Mouse (Mus musculus) cortical plate, adult 2 months (tissue): ENCODE data around the gene Plekho1. TPM values are rescaled to one million over a fixed set of nuclear protein-coding genes. Genes with fewer than 3 reads are reported as not detected.

Source experiments
- H3K27ac ChIP-seq: fragments of 200-500 bp; 2 replicates; pipeline ENCODE4 v1.5.1; 2012; ENCODE audit warnings: low read length, control low read depth, inconsistent platforms; ENCODE audit not compliant: insufficient read depth
- H3K4me1 ChIP-seq: fragments of 200-500 bp; 2 replicates; pipeline ENCODE4 v1.6.1; 2011; ENCODE audit warnings: low read length; ENCODE audit not compliant: control insufficient read depth, insufficient read depth
- H3K4me3 ChIP-seq: fragments of 200-500 bp; 2 replicates; pipeline ENCODE4 v1.5.1; 2011; ENCODE audit warnings: mild to moderate bottlenecking, low read length, control low read depth; ENCODE audit not compliant: insufficient read depth
- CTCF ChIP-seq: fragments of 200-500 bp; IDR thresholded peaks from 2 replicates; pipeline ENCODE4 v1.5.1; 2011; ENCODE audit warnings: mild to moderate bottlenecking, control low read depth, low read length; ENCODE audit not compliant: insufficient read depth; ENCODE audit errors: extremely low read depth
- POLR2A ChIP-seq: fragments of 200-500 bp; IDR thresholded peaks from 2 replicates; pipeline ENCODE4 v1.6.1; 2011; ENCODE audit warnings: mild to moderate bottlenecking, low read length, control low read depth; ENCODE audit not compliant: insufficient read depth; ENCODE audit errors: extremely low read depth
- polyA plus RNA-seq: library from polyadenylated mRNA; depleted of rRNA; stranded (reverse); fragments of >200 nt; gene quantifications from 2 replicates; pipeline ENCODE4 v1.2.3, GENCODE M21; 2012

Gene Plekho1
- polyA plus RNA-seq, 1 experiment, result 133 TPM

DNA sequence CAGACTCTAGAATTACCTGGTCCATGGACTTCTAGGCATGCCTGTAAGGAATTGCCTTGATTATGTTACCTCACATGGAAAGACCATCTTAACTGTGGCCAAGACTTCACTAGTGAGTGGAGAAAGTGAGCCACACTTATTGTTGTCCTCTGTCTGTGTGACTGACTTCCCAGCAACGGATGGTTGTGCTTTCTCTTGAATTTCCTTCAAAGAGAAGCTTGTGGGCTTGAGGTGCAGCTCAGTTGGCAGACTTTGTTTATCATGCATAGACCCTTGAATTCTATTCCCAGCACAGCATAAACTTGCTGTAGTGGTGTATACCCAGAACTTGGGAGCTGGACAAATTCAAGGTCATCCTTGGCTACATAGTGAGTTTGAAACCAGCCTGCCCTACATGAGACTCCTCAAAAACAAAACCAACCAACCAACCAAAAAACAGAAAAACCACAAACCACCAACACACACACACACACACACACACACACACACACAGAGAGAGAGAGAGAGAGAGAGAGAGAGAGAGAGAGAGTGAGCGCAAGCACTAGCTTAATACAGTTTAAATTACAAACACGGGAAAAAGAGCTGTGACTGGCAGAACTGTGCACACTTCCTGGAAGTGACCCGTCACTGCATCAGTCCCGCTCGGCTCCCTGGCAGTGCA is 36.3 kb upstream of the Plekho1 start:
- Histone ChIP-seq H3K4me3 (no peak overlapping the region), H3K27ac (no peak overlapping the region), H3K4me1 (no peaks in the 10 kb centered on the region)
- no peak for TF ChIP-seq POLR2A
- TF ChIP-seq CTCF, result no peak

DNA sequence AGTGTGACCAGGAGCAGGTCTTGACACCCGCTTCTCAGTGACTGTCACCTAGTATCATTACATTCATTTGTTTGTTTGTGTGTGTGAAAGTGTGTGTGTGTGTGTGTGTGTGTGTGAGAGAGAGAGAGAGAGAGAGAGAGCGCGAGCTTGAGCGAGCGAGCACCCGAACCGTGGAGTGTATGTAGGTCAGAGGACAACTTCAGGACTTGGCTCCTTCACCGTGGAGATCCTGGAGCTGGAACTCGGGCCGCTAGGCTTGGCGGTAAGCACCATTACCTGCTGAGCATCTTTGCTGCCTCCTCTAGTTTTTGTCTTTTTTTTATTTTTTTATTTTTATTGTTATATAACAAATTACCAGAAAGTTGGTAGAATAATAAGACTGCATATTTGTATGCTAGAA is 34.0 kb upstream of the Plekho1 start:
- Histone ChIP-seq H3K4me1 (no peaks in the 10 kb centered on the region), H3K4me3 (no peak overlapping the region)

DNA sequence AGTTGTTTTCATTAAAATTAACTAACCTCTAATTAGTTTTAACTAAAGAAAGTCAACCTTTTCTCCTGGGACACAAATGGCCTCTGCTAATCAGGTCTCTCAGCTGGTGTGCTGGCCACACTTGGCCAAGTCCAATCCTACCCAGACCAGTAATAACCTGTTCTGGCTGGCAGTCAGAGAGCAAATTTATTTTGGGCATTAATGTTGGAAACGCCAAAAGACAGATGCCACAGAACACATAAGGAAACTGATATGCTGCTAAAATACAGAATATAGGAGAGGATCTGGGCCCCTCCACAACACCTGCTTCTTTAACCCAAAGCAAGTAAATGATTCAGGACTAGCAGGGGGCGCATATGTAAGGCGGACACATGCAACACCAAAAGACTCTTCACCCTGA is 33.5 kb upstream of the Plekho1 start:
- Histone ChIP-seq H3K4me3 (no peak overlapping the region), H3K4me1 (no peaks in the 10 kb centered on the region), H3K27ac (no peak overlapping the region)
- no peak for TF ChIP-seq CTCF
- no peak for TF ChIP-seq POLR2A

More for the DNA sequence above, 34.0 kb upstream of the Plekho1 start:
- H3K27ac ChIP-seq, result no peak overlapping the region
- TF ChIP-seq CTCF (no peak), POLR2A (no peak)

DNA sequence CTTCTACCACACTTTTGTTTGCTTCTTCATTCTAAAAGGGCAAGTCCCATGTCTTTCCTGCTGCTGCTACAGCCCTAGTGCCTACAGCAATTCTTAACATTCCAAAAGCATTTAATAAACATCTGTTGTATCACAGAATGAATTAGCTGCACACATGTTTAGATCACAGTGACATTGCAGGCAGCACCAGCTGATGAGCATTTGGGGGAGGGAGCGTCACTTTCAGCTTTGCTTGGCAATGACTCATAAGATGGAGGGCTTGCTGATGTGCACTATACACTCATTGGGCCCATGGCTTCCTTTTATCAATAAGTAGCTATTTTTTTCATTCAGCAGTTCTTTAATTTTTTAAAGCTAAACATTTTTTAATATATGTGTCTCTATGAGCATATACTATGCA is 32.1 kb upstream of the Plekho1 start:
- no peak overlapping the region for H3K27ac ChIP-seq
- TF ChIP-seq CTCF (no peak), POLR2A (no peak)
- H3K4me1 ChIP-seq, result no peaks in the 10 kb centered on the region
- H3K4me3 ChIP-seq, result no peak overlapping the region

DNA sequence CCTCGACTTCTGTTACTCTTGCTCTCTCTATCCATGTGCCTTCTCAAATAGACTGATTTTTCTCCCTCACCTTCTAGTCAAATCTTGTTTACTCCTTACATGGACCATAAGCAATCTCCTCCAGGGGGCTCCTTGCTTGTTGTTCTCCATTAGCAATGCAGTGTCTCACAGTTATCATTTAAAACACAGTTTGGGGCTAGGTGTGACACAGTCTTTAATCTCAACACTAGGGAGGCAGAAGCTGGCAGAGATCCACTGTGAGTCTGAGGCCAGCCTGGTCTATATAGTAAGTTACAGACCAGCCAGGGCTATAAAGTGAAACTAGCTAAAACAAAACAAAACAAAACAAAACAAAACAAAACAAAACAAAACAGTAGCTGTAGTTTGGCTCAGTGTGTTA is 31.3 kb upstream of the Plekho1 start:
- no peak overlapping the region for H3K27ac ChIP-seq
- TF ChIP-seq CTCF, result no peak
- no peak for TF ChIP-seq POLR2A
- H3K4me3 ChIP-seq, result no peak overlapping the region
- no peaks in the 10 kb centered on the region for H3K4me1 ChIP-seq

DNA sequence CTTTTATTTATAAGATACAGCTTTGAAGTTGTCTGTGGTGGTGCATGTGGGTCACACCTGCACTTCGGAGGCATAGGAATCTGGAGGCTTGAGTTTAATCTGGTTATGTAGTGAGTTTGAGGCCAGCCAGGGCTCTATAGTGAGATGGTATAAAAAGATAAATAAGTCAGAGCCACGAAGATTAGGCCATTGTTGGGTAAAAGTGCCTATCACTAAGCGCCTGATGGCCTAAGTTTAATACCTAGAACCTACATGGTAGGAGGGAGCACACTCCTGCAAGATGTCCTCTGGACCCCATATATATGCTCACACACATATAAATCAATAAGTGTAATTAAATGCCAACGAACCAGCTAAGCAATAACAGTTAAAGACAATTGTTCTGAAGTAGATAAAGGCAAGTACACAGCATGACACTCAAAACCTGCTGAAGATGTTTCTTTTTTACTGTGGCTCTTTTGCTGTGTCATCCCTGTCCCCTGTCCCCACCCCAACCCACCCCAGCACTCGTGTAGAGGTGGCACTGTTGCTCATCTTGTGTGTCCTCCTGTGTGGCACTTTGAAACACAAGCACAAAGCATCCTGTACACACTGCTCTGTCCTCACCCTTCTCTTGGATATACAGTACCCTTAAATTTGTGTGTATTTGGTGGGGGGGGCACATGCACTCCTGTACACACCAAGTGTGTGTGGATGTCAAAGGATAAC is 25.8 kb upstream of the Plekho1 start:
- Histone ChIP-seq H3K27ac (no peak overlapping the region), H3K4me3 (no peak overlapping the region), H3K4me1 (no peaks in the 10 kb centered on the region)
- no peak for TF ChIP-seq POLR2A
- TF ChIP-seq CTCF, result no peak

DNA sequence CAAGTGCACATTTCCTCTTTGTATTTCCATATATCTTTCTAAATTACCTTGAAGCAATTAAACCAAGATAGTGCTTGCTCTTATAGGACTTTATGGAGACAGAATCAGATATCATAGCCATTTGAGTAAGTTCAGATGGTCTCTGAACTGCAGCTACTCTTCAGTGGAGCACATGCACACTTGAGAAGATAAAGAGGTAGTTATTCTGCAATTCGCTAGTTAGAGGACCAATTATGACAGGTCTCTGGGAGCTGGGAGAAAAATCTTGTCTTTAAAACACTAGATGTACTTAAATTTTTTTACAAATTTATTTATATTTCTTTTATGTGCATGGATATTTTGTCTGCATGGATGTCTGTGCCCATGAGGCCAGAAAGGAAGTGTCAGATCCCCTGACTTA is 24.9 kb upstream of the Plekho1 start:
- Histone ChIP-seq H3K27ac (no peak overlapping the region), H3K4me1 (no peaks in the 10 kb centered on the region), H3K4me3 (no peak overlapping the region)
- TF ChIP-seq POLR2A (no peak), CTCF (no peak)

DNA sequence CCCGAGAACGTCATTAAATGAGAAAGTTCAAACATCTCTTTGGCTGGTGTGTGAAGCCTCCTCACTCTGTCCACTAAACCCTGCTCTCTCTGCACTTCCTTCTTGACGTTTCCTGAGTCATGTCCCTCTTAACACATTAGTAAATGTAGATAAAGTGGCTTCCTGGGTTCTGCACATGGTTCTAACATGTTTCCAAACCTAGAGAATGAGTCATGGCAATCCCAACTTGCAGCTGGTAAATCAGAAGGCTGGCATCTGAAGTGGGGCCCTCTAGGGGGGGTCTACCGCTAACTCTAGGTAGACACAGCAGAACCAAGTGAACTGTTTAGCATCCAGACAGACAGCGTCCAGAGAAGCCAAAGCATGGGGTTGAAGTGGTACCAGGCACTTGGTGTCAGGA is 21.7 kb upstream of the Plekho1 start:
- TF ChIP-seq CTCF (no peak), POLR2A (no peak)
- Histone ChIP-seq H3K4me1 (no peaks in the 10 kb centered on the region; the same call in 1 of the 2 replicates), H3K27ac (no peak overlapping the region), H3K4me3 (no peak overlapping the region)

DNA sequence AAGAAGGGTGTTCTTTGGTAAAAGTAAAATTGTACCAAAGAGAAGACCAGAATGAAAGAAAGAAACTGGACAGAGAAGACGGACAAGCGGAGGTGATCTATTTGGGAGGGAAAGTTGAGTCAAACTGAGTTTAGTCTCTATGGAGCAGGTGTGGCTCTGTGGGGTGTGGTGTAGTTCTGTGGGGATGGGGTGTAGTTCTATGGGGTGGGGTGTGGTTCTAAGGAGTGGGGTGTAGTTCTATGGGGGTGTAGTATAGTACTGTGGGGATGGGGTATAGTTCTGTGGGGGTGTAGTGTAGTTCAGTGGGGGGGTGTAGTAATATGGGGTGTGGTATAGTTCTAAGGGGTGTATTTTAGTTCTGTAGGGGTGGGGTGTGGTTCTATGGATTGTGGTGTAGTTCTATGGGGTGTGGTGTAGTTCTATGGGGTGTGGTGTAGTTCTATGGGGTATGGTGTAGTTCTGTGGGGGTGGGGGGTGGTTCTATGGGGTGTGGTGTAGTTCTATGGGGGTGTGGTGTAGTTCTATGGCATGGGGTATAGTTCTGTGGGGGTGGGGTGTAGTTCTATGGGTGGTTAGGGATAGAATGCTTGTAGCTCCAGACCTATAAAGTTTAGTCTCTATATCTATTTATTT is 20.6 kb upstream of the Plekho1 start:
- no peak for TF ChIP-seq CTCF
- TF ChIP-seq POLR2A, result no peak
- Histone ChIP-seq H3K4me3 (no peak overlapping the region), H3K4me1 (no peaks in the 10 kb centered on the region; the same call in none of the 2 replicates), H3K27ac (no peak overlapping the region)

DNA sequence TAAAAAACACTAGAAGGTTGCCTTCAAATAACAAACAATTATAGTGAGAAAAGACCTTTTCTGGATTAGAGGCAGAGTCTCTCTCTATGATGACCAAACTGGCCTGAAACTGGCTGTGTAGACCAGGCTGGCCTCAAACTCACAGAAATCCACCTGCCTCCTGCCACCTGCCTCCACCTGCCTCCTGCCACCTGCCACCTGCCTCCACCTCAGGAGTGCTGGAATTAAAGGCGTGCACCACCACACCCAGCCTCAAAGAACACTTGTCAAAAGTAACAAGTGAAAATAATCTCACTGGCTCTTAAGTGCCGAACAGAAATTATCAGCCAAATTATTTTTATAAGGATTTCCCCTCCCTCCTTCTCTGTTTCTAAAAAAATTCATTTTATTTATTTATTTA is 19.9 kb upstream of the Plekho1 start:
- TF ChIP-seq CTCF (no peak), POLR2A (no peak)
- Histone ChIP-seq H3K27ac (no peak overlapping the region), H3K4me1 (no peaks in the 10 kb centered on the region; the same call in none of the 2 replicates), H3K4me3 (no peak overlapping the region)
